Mouse (Mus musculus): ENCODE results near the gene Camta1.

GRCm38 (mm10) chr4:151805046-151805445, 56.6 kb downstream of the Camta1 start:
- TF ChIP-seq MAFK (IDR thresholded peaks at IDR 0.05; ENCODE audit: insufficient read depth, low read depth, low read length), result no peak
- TF ChIP-seq ZNF384 (IDR thresholded peaks at IDR 0.05; ENCODE audit: low read depth, low read length), result no peak
- TF ChIP-seq ZC3H11A (IDR thresholded peaks at IDR 0.05; ENCODE audit: borderline replicate concordance, low read depth, low read length), result no peak
- TF ChIP-seq CHD2 (IDR thresholded peaks at IDR 0.05; ENCODE audit: low read depth, low read length), result no peak

Measured in ES-E14 (cell line).